Mouse (Mus musculus) liver, embryonic 16.5 days (tissue): ENCODE data around the gene 1700018B08Rik. TPM values are rescaled to one million over a fixed set of nuclear protein-coding genes. Genes with fewer than 3 reads are reported as not detected.

Source experiments
- ATAC-seq: fragments of 200-750 bp; cut with Nextera tagmentation; 2 replicates; pipeline ENCODE4 v1.8.0; 2017; ENCODE audit warnings: low read depth, mild to moderate bottlenecking, moderate number of reproducible peaks, moderate library complexity
- H3K27ac ChIP-seq: fragments of 300-500 bp; sonication (generic); 2 replicates; pipeline ENCODE4 v1.5.1; 2014; ENCODE audit warnings: mild to moderate bottlenecking, low read length
- H3K27me3 ChIP-seq: fragments of 300-500 bp; sonication (generic); 2 replicates; pipeline ENCODE4 v1.6.1; 2014; ENCODE audit warnings: low read depth, low read length, mixed read lengths; ENCODE audit not compliant: control insufficient read depth, insufficient read depth
- H3K36me3 ChIP-seq: fragments of 300-500 bp; sonication (generic); 2 replicates; pipeline ENCODE4 v1.6.1; 2014; ENCODE audit warnings: mild to moderate bottlenecking; ENCODE audit not compliant: control insufficient read depth, insufficient read depth
- H3K4me1 ChIP-seq: fragments of 300-500 bp; sonication (generic); 2 replicates; pipeline ENCODE4 v1.6.1; 2014; ENCODE audit warnings: low read depth, low read length, mixed read lengths; ENCODE audit not compliant: control insufficient read depth
- H3K4me2 ChIP-seq: fragments of 300-500 bp; sonication (generic); 2 replicates; pipeline ENCODE4 v1.6.1; 2014; ENCODE audit warnings: low read depth, low read length, mixed read lengths
- H3K4me3 ChIP-seq: fragments of 300-500 bp; sonication (generic); 2 replicates; pipeline ENCODE4 v1.5.1; 2014; ENCODE audit warnings: low read depth, mild to moderate bottlenecking, low read length
- H3K9ac ChIP-seq: fragments of 300-500 bp; sonication (generic); 2 replicates; pipeline ENCODE4 v1.6.1; 2014; ENCODE audit warnings: low read depth, low read length
- H3K9me3 ChIP-seq: fragments of 300-500 bp; sonication (generic); replicated peaks from 2 replicates; pipeline ENCODE4 v1.6.1; 2016; ENCODE audit warnings: low read length; ENCODE audit not compliant: control insufficient read depth
- WGBS: fragments of 180-500 bp; shearing (Covaris S2); extraction: QIAGEN DNeasy Blood & Tissue Kit; methylation state at CpG from one replicate; pipeline ENCODE4 v1.1.7; 2014; ENCODE audit not compliant: insufficient replicate concordance; 5-methylcytosine and 5-hydroxymethylcytosine counted together
- polyA plus RNA-seq: library from polyadenylated mRNA; unstranded; fragments of >200 nt; fragmentation: Nextera tagmentation; extraction: Ambion mirVana; gene quantifications from 2 replicates; pipeline ENCODE4 v1.2.1, GENCODE M21; 2015

The 1700018B08Rik gene
- polyA plus RNA-seq, 1 experiment from 2014 or later, result not detected

DNA sequence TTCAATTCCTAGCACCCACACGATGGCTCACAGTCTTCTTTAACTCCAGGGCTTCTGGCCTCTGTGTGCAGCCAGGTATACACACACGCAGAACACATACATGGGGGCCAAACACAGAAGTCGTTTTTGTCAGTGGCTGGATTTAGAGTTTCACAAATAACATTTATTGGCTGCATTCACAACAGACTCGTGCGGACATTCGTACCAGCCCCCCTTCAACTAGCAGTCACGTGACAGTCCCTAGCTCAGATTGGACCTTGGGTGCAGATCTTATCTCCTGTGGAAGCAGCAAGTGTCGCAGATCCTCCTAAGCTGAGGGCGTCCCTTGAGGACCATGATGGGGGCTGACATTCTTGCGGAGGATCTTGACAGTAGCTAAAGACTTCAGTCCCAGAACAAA, 13.5 kb downstream of the 1700018B08Rik start:
- Histone ChIP-seq H3K27me3 (no peaks in the 10 kb centered on the region), H3K36me3 (no peaks in the 10 kb centered on the region), H3K9ac (no peak overlapping the region), H3K9me3 (no peaks in the 10 kb centered on the region), H3K4me1 (no peaks in the 10 kb centered on the region), H3K4me3 (no peak overlapping the region), H3K27ac (no peak overlapping the region), H3K4me2 (no peak overlapping the region)
- ATAC-seq, result no peak
- 64% methylated on average over 10 of the region's 10 CpGs for WGBS

DNA sequence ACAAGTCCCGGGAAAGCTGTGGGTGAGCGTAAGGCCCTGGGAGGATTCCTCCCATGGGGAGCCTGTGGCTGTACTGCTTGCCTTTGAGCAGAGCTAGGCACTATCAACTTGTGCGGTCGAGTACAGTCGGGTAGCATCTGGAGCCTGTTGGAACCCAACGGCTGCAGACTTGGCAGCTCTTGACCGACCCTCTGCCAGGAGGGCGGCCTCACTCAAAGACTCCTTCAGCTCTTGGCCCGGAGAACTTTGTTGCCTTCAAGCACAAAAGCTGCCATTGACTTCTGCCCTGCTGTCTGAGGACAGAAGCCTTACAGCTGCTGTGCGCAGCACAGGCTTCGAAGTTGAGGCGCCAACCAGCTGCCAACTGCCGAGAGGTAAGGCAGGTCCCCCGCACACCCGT, 15.3 kb downstream of the 1700018B08Rik start:
- no peaks in the 10 kb centered on the region for H3K36me3 ChIP-seq
- H3K4me3 ChIP-seq, result no peak overlapping the region
- no peak overlapping the region for H3K27ac ChIP-seq
- H3K9ac ChIP-seq, result no peak overlapping the region
- H3K4me1 ChIP-seq, result no peaks in the 10 kb centered on the region
- 81% methylated on average over 15 of the region's 15 CpGs for WGBS
- H3K9me3 ChIP-seq, result no peaks in the 10 kb centered on the region
- no peaks in the 10 kb centered on the region for H3K27me3 ChIP-seq
- ATAC-seq, result no peak
- no peak overlapping the region for H3K4me2 ChIP-seq

DNA sequence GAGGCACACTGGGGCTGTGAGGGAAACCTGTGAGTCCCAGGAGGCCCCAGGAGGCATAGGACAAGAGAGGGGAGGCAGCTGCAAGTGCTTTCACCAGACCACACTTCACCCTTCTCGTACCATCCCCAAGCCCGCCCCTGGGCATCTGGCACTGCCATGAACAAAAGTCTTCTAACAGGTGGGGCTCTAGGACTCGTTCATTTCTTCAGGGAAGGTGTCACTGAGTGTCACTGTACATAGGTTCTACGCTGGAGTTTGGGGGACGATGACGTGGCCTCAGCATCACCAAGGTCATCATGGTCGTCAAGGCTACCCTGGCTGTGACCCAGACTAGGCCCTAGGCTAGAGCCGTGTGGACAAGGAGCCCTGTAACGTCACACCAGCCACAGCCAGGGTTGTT, 16.4 kb downstream of the 1700018B08Rik start:
- no peaks in the 10 kb centered on the region for H3K4me1 ChIP-seq
- no peak for ATAC-seq
- H3K27me3 ChIP-seq, result no peaks in the 10 kb centered on the region
- no peak overlapping the region for H3K4me2 ChIP-seq
- H3K9ac ChIP-seq, result no peak overlapping the region
- WGBS, result 73% methylated on average over 9 of the region's 9 CpGs
- H3K27ac ChIP-seq, result no peak overlapping the region
- no peaks in the 10 kb centered on the region for H3K9me3 ChIP-seq
- no peaks in the 10 kb centered on the region for H3K36me3 ChIP-seq
- H3K4me3 ChIP-seq, result no peak overlapping the region

DNA sequence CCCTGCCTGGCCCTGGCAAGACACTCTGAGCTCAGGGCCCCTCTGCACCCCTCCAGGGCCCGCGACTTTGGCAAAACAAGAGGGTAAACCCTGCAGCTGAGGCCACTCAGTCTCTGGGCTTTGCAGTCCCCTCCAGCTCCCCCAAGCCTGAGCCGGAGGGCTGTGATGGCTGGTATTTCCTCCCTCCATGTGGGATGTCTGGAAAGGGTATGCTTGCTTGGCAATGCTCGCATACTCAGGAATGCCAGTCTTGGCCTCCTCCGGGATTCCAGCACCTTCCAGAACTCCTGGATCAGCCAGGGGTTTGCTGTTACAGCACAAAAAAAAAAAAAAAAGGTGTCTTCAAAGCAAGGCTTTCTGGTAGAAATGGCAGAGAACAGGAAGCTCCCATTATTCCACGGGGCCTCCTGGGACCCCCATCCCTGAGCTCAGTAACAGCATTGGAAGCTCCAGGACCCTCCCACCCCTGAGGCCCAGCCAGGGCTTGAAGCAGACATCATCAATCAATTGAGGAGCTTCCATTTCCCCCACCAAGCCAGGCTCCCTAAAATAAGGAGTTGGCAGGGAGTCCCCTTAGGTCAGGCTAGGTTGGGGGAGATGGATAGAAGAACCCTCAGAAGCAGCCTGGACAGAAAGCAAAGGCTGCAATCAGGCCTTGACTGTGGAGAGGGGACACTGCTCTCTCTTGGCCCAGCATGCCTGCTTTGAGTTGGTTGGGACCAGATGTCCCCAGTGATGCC, 17.1 kb downstream of the 1700018B08Rik start:
- ATAC-seq, result no peak
- WGBS, result 65% methylated on average over 6 of the region's 6 CpGs

DNA sequence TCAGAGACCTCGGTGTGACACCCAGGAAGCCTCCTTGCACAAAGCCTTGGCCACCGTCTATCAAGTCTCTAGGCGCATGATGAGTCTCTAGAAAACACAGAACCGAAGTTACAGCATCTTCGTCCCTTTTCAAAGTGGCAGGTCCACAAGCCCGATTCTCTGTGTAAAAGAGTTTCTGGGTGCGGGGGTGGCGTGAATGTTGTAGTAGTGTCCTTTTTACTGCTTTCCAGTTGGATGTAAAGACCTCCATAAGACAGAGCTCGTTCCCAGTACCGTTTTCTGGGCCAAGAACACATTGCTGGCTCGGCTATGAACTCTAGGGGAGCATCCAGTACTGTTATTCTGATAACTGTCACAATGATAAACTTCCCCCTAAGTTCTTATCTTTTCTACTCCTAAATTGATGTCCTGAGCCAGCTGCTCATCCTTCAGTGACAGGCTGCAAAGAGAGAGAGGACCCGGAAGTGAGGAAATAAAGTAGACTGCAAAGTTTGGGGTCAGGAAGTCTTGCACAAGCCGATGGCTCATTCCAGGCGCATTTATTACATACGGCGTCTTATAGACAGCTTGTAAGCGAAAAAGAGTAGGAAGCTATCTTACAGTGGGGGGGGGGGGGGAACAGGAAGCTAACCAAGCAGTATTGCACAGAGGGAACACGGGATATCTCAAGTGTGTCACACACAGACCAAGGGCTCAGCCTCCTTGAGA, 18.9 kb downstream of the 1700018B08Rik start:
- 47% methylated on average over 18 of the region's 18 CpGs for WGBS
- Histone ChIP-seq H3K27ac (no peak overlapping the region), H3K36me3 (no peaks in the 10 kb centered on the region), H3K9ac (no peak overlapping the region), H3K27me3 (no peaks in the 10 kb centered on the region), H3K4me3 (no peak overlapping the region), H3K9me3 (no peaks in the 10 kb centered on the region), H3K4me2 (no peak overlapping the region), H3K4me1 (no peaks in the 10 kb centered on the region)
- no peak for ATAC-seq

More for the DNA sequence above, 17.1 kb downstream of the 1700018B08Rik start:
- Histone ChIP-seq H3K9me3 (no peaks in the 10 kb centered on the region), H3K4me3 (no peak overlapping the region), H3K27me3 (no peaks in the 10 kb centered on the region), H3K9ac (no peak overlapping the region), H3K27ac (no peak overlapping the region), H3K4me1 (no peaks in the 10 kb centered on the region), H3K4me2 (no peak overlapping the region), H3K36me3 (no peaks in the 10 kb centered on the region)

DNA sequence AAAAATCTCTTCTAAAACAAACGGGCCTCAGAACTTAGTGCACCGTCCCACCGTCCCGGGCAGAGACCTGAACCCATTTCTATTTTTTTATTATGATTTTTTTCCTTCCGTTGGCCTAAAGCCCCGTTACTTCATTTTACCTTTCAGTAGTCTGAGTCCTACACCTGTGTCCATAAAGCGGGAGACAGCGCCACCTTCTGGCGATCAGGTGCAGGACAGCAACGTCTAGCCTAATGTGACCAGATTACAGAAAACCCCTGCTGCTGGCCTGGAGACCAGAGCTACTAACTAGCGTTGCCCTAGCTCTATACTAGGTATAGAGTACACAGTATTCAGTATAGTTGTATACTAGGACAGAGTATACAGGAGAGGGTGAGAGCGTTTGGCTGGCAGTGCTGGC, 30.7 kb downstream of the 1700018B08Rik start:
- H3K4me1 ChIP-seq, result no peaks in the 10 kb centered on the region
- WGBS, result 6% methylated on average over 12 of the region's 12 CpGs
- no peak overlapping the region for H3K4me3 ChIP-seq
- H3K4me2 ChIP-seq, result no peak overlapping the region
- no peaks in the 10 kb centered on the region for H3K9me3 ChIP-seq
- H3K27ac ChIP-seq, result no peak overlapping the region
- H3K36me3 ChIP-seq, result no peaks in the 10 kb centered on the region
- no peaks in the 10 kb centered on the region; the same call in 1 of the 2 replicates for H3K27me3 ChIP-seq
- no peak for ATAC-seq
- no peak overlapping the region for H3K9ac ChIP-seq

DNA sequence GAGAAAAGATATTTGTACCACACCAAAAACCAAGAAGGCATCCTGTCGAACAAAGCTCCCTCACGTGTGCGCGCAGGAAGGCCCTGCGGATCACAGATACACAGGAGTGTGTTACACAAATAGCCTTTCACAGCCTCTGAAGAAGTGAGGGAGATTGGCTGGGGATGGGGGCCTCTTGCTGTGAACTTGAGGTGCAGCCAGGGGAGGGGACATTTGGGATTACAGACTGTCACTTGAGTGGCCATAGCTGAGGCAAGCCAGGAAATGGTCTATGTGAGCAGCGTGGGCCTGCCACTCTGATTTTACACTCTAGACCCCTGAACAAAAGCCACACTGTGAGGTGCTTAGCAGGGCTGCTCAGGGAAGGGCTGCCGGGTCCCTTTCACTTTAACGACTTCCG, 32.4 kb downstream of the 1700018B08Rik start:
- Histone ChIP-seq H3K4me1 (no peaks in the 10 kb centered on the region), H3K4me2 (no peak overlapping the region), H3K27ac (no peak overlapping the region), H3K36me3 (no peaks in the 10 kb centered on the region), H3K9me3 (no peaks in the 10 kb centered on the region), H3K4me3 (no peak overlapping the region), H3K9ac (no peak overlapping the region), H3K27me3 (no peaks in the 10 kb centered on the region; the same call in 1 of the 2 replicates)
- 51% methylated on average over 9 of the region's 9 CpGs for WGBS
- ATAC-seq, result no peak

DNA sequence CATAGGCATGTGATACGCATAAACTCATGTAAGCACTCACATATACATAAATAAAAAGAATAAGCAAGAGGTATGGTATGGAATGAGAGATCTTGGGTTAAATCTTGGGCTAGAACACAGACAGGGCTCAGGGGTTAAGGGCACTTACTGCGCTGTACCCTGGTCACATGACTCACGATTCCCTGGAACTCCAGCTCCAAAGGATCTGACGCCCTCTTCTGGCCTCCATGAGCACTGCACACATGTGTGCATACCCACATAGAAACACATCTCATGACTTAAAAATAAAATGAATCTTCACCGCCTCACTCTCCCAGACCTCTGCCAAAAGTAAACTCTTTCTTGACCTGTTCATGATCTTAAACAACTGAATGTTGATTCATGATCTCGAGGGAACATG, 46.5 kb downstream of the 1700018B08Rik start:
- no peaks in the 10 kb centered on the region for H3K9me3 ChIP-seq

DNA sequence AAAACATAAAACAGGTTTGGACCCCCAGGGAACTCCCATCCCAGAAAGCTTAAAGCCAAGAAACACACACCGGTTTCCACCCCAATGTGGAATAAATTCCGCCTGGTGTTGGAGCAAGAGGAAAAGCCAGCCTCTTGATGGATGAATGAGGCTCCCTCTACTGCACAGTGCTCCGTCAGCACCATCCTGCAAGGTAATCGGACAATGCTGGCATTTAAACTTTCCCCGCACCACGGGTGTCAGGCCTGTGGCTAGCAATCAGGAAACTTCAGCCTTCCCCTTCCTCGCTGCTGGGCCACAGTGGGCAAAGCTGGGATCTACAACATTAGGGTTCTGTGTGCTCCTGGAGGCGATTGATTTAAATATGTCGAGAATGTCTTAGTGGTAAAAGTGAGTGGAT, 52.5 kb downstream of the 1700018B08Rik start:
- no peak for ATAC-seq
- WGBS, result 46% methylated on average over 9 of the region's 9 CpGs
- Histone ChIP-seq H3K9ac (no peak overlapping the region), H3K4me3 (no peak overlapping the region), H3K27me3 (no peaks in the 10 kb centered on the region), H3K36me3 (no peaks in the 10 kb centered on the region), H3K27ac (no peak overlapping the region), H3K9me3 (no peaks in the 10 kb centered on the region), H3K4me1 (no peaks in the 10 kb centered on the region), H3K4me2 (no peak overlapping the region)

More for the DNA sequence above, 46.5 kb downstream of the 1700018B08Rik start:
- no peak overlapping the region for H3K9ac ChIP-seq
- H3K27me3 ChIP-seq, result no peaks in the 10 kb centered on the region
- no peak overlapping the region for H3K4me2 ChIP-seq
- ATAC-seq, result no peak
- H3K36me3 ChIP-seq, result no peaks in the 10 kb centered on the region
- H3K4me1 ChIP-seq, result no peaks in the 10 kb centered on the region
- H3K27ac ChIP-seq, result no peak overlapping the region
- no peak overlapping the region for H3K4me3 ChIP-seq
- 62% methylated on average over 6 of the region's 6 CpGs for WGBS
